Mouse (Mus musculus) A20 (cell line): Measurements from ENCODE around the gene Cldn7.
A peak's percentile ranks its signal among the peaks of the same experiment; 100 is the strongest.
"Not testable (repeated sequence)": the region's sequence is repeated elsewhere in the genome, so short reads cannot be mapped to it uniquely, and the experiment has no call there.

Experiments
- DNase-seq: peaks from one replicate; pipeline ENCODE4 v3.0.0-alpha.2; 2011; ENCODE audit warnings: low read depth, low spot score

Cldn7 gene

GRCm38 (mm10) chr11:69955618-69956017 is 9.0 kb upstream of the Cldn7 start:
- DNase-seq = not testable (repeated sequence)

- DNase-seq = peak; percentile 53
These were observed 8.4 kb upstream of the Cldn7 start for GRCm38 (mm10) chr11:69956218-69956617.

- peak; percentile 55 for DNase-seq
These were observed 4.0 kb upstream of the Cldn7 start for GRCm38 (mm10) chr11:69960616-69961015.

- no peak for DNase-seq
These were observed 2.7 kb upstream of the Cldn7 start for GRCm38 (mm10) chr11:69961841-69962240.

DNA sequence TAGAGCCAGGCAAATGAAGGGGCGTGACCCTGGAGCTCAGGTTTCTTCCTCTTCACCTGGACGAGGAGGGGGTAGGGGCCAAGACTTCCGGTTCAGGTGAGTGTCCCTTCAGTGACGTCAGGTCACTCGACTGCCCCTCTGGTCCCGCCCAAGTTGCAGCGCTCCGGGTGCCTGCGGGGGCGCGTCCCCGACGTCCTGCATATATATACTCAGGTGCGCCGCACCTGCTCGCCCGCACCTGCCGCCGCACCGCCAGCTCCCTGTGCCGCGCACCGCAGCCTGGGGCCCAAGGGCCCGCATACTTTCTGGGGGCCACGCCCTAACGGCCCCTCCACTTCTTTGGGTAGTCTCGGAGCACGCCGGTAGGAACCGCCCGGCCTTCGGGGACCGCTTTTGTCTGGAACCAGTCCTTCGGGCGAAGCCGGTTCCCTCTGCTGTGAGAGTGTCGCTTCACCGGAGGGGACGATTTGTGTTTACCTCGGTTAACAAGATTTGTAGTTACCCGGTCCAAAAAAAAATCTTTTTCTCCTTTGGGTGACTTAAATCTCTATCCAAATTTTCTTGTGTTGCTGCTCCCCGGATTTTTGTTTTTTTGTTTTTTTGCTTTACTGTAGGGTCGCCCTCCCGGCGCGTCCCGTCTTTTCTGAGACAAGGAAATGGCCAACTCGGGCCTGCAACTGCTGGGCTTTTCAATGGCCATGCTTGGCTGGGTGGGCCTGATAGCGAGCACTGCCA is 859 bp downstream of the Cldn7 start:
- no peak for DNase-seq

- DNase-seq = no peak
These were observed 1.7 kb downstream of the Cldn7 start for GRCm38 (mm10) chr11:69966006-69966859.

DNA sequence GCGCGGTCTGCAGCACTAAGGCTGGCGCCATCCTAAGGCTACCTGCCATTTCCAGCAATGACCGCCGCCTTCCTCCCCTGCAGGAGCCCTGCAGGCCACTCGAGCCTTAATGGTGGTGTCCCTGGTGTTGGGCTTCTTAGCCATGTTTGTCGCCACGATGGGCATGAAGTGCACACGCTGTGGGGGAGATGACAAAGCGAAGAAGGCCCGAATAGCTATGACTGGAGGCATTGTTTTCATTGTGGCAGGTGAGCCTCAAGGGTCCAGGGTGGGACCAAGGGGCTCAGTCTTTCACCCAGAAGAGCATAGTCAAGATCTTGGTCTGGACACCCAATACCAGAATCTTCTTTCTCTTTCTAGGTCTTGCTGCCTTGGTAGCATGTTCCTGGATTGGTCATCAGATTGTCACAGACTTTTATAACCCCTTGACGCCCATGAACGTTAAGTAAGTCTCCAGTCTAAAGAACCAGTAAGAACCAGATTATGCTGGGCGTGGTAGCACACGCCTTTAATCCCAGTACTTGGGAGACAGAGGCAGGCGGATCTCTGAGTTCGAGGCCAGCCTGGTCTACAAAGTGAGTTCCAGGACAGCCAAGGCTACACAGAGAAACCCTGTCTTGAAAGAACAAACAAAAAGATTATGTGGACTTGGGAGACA is 2.4 kb downstream of the Cldn7 start:
- DNase-seq = no peak

DNA sequence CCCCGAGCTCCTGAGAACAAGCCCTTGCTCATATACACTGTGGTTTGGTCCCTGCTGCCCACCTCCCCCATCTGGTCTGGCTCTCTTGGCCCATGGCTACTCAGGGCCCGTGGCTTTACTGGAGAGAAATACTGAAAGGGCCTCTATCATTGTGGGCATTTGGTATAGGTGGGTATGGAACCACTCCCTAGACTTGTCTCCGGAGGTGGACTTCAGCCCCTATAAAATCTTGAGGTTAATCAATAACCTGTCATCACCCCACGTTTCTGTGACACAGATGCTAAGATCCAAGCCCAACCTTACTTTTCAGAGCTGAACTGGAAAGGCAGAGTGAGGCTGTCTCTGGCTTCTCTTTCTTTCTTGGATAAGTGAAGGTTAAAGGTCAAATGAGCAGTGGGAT is 4.2 kb downstream of the Cldn7 start:
- DNase-seq = no peak

DNA sequence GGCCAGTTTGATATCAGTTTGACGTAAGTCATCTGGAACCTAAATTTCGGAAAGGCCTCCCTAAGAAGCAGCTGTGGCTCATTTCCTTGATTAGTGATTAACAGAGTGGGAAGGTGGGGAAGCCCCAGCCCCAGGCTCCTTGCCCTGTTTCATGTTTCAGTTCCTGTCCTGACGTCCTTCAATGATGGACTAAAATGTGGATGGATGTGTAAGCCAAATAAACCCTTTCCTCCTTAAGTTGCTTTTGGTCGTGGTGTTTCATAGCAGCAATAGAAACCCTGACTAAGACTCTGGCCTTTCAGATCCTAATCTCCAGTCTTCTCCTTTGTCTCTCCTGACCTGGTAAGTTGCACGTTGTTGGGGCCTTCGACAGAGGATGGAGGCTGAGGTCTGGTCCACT is 5.6 kb downstream of the Cldn7 start:
- no peak for DNase-seq

DNA sequence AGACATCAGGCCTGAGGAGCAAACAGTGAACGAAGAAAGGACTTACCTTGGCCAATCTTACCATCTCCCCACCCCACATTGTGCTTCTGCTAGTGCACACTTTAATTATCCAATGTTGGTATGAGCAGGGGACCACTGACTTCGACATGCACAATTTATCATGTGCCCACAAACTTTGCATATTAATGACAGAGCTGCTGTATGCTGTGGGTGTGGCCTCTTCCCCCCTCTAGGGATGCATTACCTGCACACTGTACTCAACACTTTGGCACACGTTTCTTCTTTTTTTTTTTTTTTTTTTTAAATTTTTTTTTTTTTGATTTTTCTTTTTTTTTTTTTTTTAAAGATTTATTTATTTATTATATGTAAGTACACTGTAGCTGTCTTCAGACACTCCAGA is 6.2 kb downstream of the Cldn7 start:
- DNase-seq = peak; percentile 31

DNA sequence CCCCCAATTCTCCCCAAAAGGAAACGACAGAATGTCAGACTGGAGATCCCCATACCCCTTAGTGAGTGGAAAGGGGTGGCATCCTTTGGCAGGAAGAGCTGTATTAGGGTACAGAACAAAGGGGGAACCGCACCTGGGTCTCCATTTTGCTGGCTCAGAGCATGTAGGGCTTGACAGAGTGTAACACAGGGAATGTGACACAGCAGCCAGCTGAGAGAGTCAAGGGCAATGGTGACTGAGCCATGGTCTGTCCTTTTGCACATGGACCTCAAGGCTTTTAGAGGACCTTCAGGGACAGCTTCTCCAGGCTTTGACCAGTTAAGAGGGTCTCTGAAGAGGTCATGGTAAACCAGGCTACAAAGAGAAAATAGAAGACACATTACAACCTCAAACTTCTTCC is 10.3 kb downstream of the Cldn7 start:
- no peak for DNase-seq

GRCm38 (mm10) chr11:69976271-69976670 is 11.7 kb downstream of the Cldn7 start:
- no peak for DNase-seq

GRCm38 (mm10) chr11:69979827-69980195 is 15.2 kb downstream of the Cldn7 start:
- no peak for DNase-seq

DNA sequence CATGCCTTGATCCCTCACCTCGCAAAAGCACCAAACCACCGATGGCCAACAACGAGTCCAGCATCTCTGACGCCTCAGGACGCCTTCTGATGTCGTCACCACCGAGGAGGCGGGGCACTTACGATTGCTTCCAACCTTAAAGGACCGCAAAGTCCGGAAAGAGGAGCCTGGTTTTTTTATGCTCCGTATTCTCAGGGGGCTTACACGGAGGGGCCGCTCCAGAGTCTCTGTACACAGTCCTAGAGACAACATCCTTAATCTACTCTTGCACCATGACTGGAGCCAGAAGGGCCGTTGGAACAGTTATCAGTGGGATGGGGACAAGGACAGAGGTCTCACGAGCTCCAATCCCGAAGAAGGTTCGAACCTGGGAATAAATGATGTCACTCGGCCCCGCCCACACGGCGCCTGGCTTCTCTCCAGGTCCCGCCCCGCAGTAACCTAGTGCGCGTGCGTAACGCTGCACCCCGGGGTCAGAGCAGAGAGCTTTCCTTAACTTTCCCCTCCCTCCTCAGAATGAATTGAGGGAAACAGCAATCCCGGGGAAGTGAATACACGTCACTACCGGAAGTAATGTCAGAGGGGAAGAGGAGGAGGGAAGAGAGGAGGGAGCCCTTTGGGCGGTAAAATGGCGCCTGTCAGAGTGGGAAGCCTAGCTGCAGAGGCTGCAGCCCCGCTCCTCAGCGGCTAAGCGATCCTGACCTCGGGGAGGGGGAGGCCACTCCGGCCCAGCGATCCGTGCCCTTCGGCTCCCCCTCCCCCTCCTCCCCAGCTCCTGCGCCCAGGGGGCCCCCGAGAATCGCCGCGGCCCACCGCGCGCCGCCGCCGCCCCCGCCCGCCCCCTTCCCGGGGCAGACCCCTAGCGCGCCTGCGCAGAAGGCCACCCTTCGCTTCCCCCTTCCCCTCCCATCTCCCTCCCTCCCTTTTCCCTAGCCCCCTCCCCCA is 15.9 kb downstream of the Cldn7 start:
- DNase-seq = peak; percentile 96

- peak; percentile 59 for DNase-seq
These were observed 16.7 kb downstream of the Cldn7 start, which contains the start of gene Ctdnep1 for GRCm38 (mm10) chr11:69981141-69981762. TSS of gene Ctdnep1 (plus strand) at chr11:69981156.

GRCm38 (mm10) chr11:69982225-69982624 is 17.6 kb downstream of the Cldn7 start, which contains the start of gene Elp5:
TSS of gene Elp5 (minus strand) at chr11:69982517.
- DNase-seq = no peak

- no peak for DNase-seq
These were observed 18.3 kb downstream of the Cldn7 start for GRCm38 (mm10) chr11:69982877-69983276.

GRCm38 (mm10) chr11:69983377-69983776 is 18.8 kb downstream of the Cldn7 start:
- DNase-seq = no peak

DNA sequence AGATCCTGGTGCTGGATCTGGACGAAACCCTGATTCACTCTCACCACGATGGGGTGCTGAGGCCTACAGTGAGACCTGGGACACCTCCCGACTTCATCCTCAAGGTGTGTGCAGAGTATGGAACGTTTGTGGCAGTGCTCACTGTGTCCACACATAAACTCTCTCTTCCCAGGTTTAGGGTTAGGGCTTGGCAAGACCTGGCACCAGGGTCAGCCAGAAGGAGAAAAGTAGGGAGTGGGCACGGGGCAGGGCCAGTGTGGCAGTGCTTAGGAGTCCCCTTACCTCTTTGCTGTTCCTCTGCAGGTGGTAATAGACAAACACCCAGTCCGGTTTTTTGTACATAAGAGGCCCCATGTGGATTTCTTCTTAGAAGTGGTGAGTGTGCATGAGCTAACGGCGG is 19.9 kb downstream of the Cldn7 start:
- no peak for DNase-seq

GRCm38 (mm10) chr11:69989949-69990348 is 25.4 kb downstream of the Cldn7 start:
- no peak for DNase-seq
